ENCODE assay signal across 10 mouse cellular contexts in the genomic region with DNA sequence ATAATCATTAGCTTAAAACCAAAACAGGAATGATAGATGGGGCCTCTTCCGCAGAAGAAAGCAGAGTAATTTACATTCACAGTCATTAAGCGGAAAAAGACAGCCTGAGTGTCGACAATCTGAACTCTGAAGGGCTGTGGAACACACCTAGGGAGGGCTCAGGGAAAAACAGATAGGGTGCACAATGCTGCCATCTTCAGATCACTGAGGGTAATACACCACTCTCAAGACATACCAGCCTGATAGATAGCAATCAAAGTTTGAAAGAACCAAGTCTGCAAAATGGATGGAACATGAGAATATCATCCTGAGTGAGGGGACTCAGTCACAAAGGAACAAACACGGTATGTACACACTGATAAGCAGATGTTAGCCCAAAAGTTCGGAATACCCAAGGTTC.
DNase-seq lines count a peak whose midpoint lies in the region; ATAC-seq lines count a peak whose summit lies in the region.
"Had no signal": no experiment of that assay in that cellular context is flagged by ENCODE, and none has a peak within 500 bp of the region (broad histone marks: within the 10 kb centered on the region; RNA-seq: fewer than 3 reads in every experiment).

No protein-coding gene starts in this region.

- H3K27me3 ChIP-seq in kidney, embryonic 16.5 days (ENCODE audit: insufficient read depth, low read length): no peaks in the 10 kb centered on the region
- no peaks in the 10 kb centered on the region for H3K27me3 ChIP-seq in limb, embryonic 13.5 days
- H3K27me3 ChIP-seq in neural tube, embryonic 13.5 days: no peaks in the 10 kb centered on the region
- H3K27me3 ChIP-seq: embryonic facial prominence, embryonic 15.5 days had no signal

- no peak overlapping the region for H3K9ac ChIP-seq in kidney, embryonic 16.5 days (replicated peaks; ENCODE audit: low read length)
- H3K9ac ChIP-seq in limb, embryonic 13.5 days: no peak overlapping the region
- H3K9ac ChIP-seq in neural tube, embryonic 13.5 days: no peak overlapping the region
- H3K9ac ChIP-seq: embryonic facial prominence, embryonic 15.5 days had no signal

- DNase-seq in thymus, postnatal 25 days: peak; percentile 6
- DNase-seq in thymus, adult 18-20 months: no peak
- DNase-seq in cerebellum, adult 9-11 months: peak; percentile 83
- peak; percentile 13 for DNase-seq in gastrocnemius, postnatal 14 days
- no peak for DNase-seq in spleen, postnatal 4 days (ENCODE audit: low spot score in 2 of 2)

- H3K27ac ChIP-seq in kidney, embryonic 16.5 days (ENCODE audit: low read length): no peak overlapping the region
- no peak overlapping the region for H3K27ac ChIP-seq in limb, embryonic 13.5 days
- H3K27ac ChIP-seq in neural tube, embryonic 13.5 days (replicated peaks): no peak overlapping the region
- H3K27ac ChIP-seq: embryonic facial prominence, embryonic 15.5 days had no signal

- no peaks in the 10 kb centered on the region; the same call in 1 of the 2 replicates for H3K9me3 ChIP-seq in kidney, embryonic 16.5 days (ENCODE audit: low read length)
- H3K9me3 ChIP-seq in limb, embryonic 13.5 days: no peaks in the 10 kb centered on the region; the same call in 1 of the 2 replicates
- no peaks in the 10 kb centered on the region for H3K9me3 ChIP-seq in neural tube, embryonic 13.5 days
- H3K9me3 ChIP-seq: embryonic facial prominence, embryonic 15.5 days had no signal

- H3K4me2 ChIP-seq in kidney, embryonic 16.5 days (replicated peaks; ENCODE audit: low read depth, low read length): no peak overlapping the region
- H3K4me2 ChIP-seq in limb, embryonic 13.5 days (replicated peaks): no peak overlapping the region
- H3K4me2 ChIP-seq in neural tube, embryonic 13.5 days: no peak overlapping the region
- H3K4me2 ChIP-seq: embryonic facial prominence, embryonic 15.5 days had no signal

- WGBS in kidney, embryonic 16.5 days: 9% methylated on average over 5 of the region's 5 CpGs
- 12% methylated on average over 5 of the region's 5 CpGs for WGBS in limb, embryonic 13.5 days
- 11% methylated on average over 5 of the region's 5 CpGs for WGBS in neural tube, embryonic 13.5 days

- no peak overlapping the region for H3K4me3 ChIP-seq in kidney, embryonic 16.5 days (ENCODE audit: low read length)
- no peak overlapping the region for H3K4me3 ChIP-seq in limb, embryonic 13.5 days
- H3K4me3 ChIP-seq in neural tube, embryonic 13.5 days: no peak overlapping the region
- H3K4me3 ChIP-seq: embryonic facial prominence, embryonic 15.5 days; myocyte had no signal

- no peaks in the 10 kb centered on the region for H3K4me1 ChIP-seq in kidney, embryonic 16.5 days (ENCODE audit: insufficient read depth, low read length)
- H3K4me1 ChIP-seq in limb, embryonic 13.5 days: no peaks in the 10 kb centered on the region
- H3K4me1 ChIP-seq in neural tube, embryonic 13.5 days (replicated peaks): no peaks in the 10 kb centered on the region
- H3K4me1 ChIP-seq: embryonic facial prominence, embryonic 15.5 days had no signal

- ATAC-seq in kidney, embryonic 16.5 days (ENCODE audit: low FRiP score, low TSS enrichment): peak; percentile 82; the same call in 1 of the 2 replicates
- ATAC-seq in limb, embryonic 13.5 days (ENCODE audit: low FRiP score, low read depth): peak; percentile 46; the same call in 1 of the 2 replicates
- ATAC-seq in neural tube, embryonic 13.5 days (ENCODE audit: low read depth): peak; percentile 83

- no peaks in the 10 kb centered on the region for H3K36me3 ChIP-seq in kidney, embryonic 16.5 days (ENCODE audit: insufficient read depth, low read length)
- H3K36me3 ChIP-seq in limb, embryonic 13.5 days: no peaks in the 10 kb centered on the region
- no peaks in the 10 kb centered on the region for H3K36me3 ChIP-seq in neural tube, embryonic 13.5 days
- H3K36me3 ChIP-seq: embryonic facial prominence, embryonic 15.5 days had no signal

- intact Hi-C loops in gastrocnemius, postnatal 14 days (cut with DNase I; ENCODE audit: low total_unique reads): no loop called here

Comparison
In these comparisons a context has a peak if more than half of its experiments do, and no peak if none do; other contexts are left out.
1. DNase-seq: peak in thymus, postnatal 25 days (single experiment), cerebellum, adult 9-11 months (single experiment) and gastrocnemius, postnatal 14 days (single experiment); none in thymus, adult 18-20 months (0 of 2) and spleen, postnatal 4 days (0 of 2).
2. Peak in every context shown above with its lines, with median percentiles within 50 percentile points of each other: ATAC-seq.